Mouse (Mus musculus): ENCODE measurements around the gene Fam83e.

GRCm38 (mm10) chr7:45679966-45680621 is 40.9 kb upstream of the Fam83e start:
- TF ChIP-seq TCF3 (IDR thresholded peaks at IDR 0.05; ENCODE audit: insufficient read length, low read depth) (no peak), MAX (IDR thresholded peaks at IDR 0.05; ENCODE audit: low read depth) (peak; percentile 18)

Measured in myocyte (in vitro differentiated cells).